Mouse (Mus musculus): Measurements from ENCODE around the gene Garem2. TPM values are rescaled to one million over a fixed set of nuclear protein-coding genes. Genes with fewer than 3 reads are reported as not detected.

Gene Garem2
- polyA plus RNA-seq, 1 experiment from 2014 or later: 0.49 TPM

GRCm38 (mm10) chr5:30111126-30111525, 6.2 kb downstream of the Garem2 start:
- peaks cover 68% of the 10 kb centered on the region for H3K27me3 ChIP-seq (ENCODE audit: insufficient read depth, low read length)
- H3K9ac ChIP-seq: no peak overlapping the region
- no peaks in the 10 kb centered on the region; the same call in none of the 2 replicates for H3K4me1 ChIP-seq (ENCODE audit: insufficient read depth)

DNA sequence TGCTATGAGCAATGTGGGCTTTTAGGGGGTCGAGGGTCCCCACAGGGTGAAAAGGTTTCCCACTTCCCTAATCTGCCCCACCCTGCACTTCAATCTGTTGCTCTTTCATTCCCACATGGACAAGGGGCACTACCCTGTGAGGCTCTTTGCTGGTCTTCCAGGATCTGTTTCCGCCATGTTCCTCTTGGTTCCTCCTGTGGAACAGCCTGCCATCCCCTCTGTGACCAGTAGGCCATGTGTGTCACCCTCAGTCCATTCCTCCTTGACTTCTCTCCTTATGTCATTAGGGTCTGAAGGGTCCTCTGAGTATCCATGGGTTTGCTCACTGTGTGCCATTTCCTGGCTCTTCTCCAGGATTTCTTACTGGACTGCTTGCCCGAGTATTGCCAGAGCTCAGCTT, 6.8 kb downstream of the Garem2 start:
- WGBS: 63% methylated on average over 3 of the region's 3 CpGs
- H3K27ac ChIP-seq (ENCODE audit: low read depth): no peak overlapping the region
- peak; percentile 25 for TF ChIP-seq CTCF (IDR thresholded peaks at IDR 0.05; ENCODE audit: low read depth)
- H3K4me2 ChIP-seq: peak overlapping the region; percentile 56
- DNase-seq (no peak), ATAC-seq (ENCODE audit: insufficient read depth) (no peak)
- H3K27me3 ChIP-seq (ENCODE audit: insufficient read depth, low read length): peaks cover 61% of the 10 kb centered on the region
- no peak overlapping the region for H3K9ac ChIP-seq
- H3K4me3 ChIP-seq (ENCODE audit: low read depth, low read length): no peak overlapping the region
- H3K4me1 ChIP-seq (ENCODE audit: insufficient read depth): no peaks in the 10 kb centered on the region; the same call in none of the 2 replicates
- no peaks in the 10 kb centered on the region for H3K9me3 ChIP-seq (ENCODE audit: low read depth, low read length)
- 0 out of 2 replicates have a peak, but pooled peaks cover 2% of the 10 kb centered on the region for H3K36me3 ChIP-seq (ENCODE audit: insufficient read depth)

More at GRCm38 (mm10) chr5:30111126-30111525, 6.2 kb downstream of the Garem2 start:
- no peaks in the 10 kb centered on the region for H3K36me3 ChIP-seq (ENCODE audit: insufficient read depth)
- WGBS: 3% methylated on average over 18 of the region's 18 CpGs
- ATAC-seq (ENCODE audit: insufficient read depth) (peak; percentile 32; the same call in 1 of the 2 replicates), DNase-seq (peak; percentile 78)
- TF ChIP-seq CTCF (IDR thresholded peaks at IDR 0.05; ENCODE audit: low read depth): peak; percentile 59
- H3K4me2 ChIP-seq: peak overlapping the region; percentile 56
- H3K9me3 ChIP-seq (ENCODE audit: low read depth, low read length): no peaks in the 10 kb centered on the region
- no peak overlapping the region for H3K27ac ChIP-seq (ENCODE audit: low read depth)
- peak overlapping the region; percentile 18 for H3K4me3 ChIP-seq (ENCODE audit: low read depth, low read length)

GRCm38 (mm10) chr5:30112533-30113068, 7.6 kb downstream of the Garem2 start:
- peaks cover 7% of the 10 kb centered on the region; the same call in 1 of the 2 replicates for H3K36me3 ChIP-seq (ENCODE audit: insufficient read depth)
- WGBS: 69% methylated on average over 3 of the region's 3 CpGs
- H3K9ac ChIP-seq: no peak overlapping the region
- H3K4me3 ChIP-seq (ENCODE audit: low read depth, low read length): no peak overlapping the region
- no peak for ATAC-seq (ENCODE audit: insufficient read depth)
- H3K4me1 ChIP-seq (ENCODE audit: insufficient read depth): no peaks in the 10 kb centered on the region; the same call in none of the 2 replicates
- H3K27me3 ChIP-seq (ENCODE audit: insufficient read depth, low read length): peaks cover 55% of the 10 kb centered on the region
- no peak overlapping the region for H3K4me2 ChIP-seq
- 0 out of 2 replicates have a peak, but pooled peaks have one; percentile 14 for TF ChIP-seq CTCF (IDR thresholded peaks at IDR 0.05; ENCODE audit: low read depth)
- DNase-seq: no peak
- H3K27ac ChIP-seq (ENCODE audit: low read depth): no peak overlapping the region
- no peaks in the 10 kb centered on the region for H3K9me3 ChIP-seq (ENCODE audit: low read depth, low read length)

DNA sequence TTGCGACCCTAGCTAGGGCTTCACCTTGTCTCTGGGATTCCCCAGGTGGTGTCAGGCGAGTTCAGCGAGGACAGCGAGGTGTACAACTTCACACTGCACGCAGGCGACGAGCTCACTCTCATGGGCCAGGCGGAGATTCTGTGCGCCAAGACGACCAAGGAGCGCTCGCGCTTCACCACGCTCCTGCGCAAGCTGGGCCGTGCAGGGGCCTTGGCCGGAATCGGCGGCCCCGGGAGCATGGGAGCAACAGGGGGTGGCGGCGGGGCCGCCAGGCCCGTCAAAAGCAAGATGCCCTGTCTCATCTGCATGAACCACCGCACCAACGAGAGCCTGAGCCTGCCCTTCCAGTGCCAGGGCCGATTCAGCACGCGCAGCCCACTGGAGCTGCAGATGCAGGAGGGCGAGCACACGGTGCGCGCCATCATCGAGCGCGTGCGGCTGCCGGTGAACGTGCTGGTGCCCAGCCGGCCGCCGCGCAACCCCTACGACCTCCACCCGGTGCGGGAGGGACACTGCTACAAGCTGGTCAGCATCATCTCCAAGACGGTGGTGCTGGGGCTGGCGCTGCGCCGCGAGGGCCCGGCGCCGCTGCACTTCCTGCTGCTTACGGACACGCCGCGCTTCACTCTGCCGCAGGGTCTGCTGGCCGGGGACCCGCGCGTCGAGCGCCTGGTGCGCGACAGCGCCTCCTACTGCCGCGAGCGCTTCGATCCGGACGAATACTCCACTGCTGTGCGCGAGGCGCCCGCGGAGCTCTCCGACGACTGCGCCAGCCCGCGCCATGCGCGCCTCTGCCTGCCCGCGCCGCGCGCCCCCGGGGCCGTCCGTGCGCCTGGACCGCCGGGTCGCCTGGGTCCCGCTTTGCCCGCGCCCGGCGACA, 9.2 kb downstream of the Garem2 start:
- no peaks in the 10 kb centered on the region; the same call in none of the 2 replicates for H3K4me1 ChIP-seq (ENCODE audit: insufficient read depth)
- peak overlapping the region; percentile 53 for H3K9ac ChIP-seq
- DNase-seq (peak; percentile 94), ATAC-seq (ENCODE audit: insufficient read depth) (peak; percentile 88)
- H3K4me3 ChIP-seq (ENCODE audit: low read depth, low read length): peak overlapping the region; percentile 53
- no peaks in the 10 kb centered on the region for H3K9me3 ChIP-seq (ENCODE audit: low read depth, low read length)
- TF ChIP-seq CTCF (IDR thresholded peaks at IDR 0.05; ENCODE audit: low read depth): peak; percentile 57
- H3K4me2 ChIP-seq: peak overlapping the region; percentile 95
- H3K27ac ChIP-seq (ENCODE audit: low read depth): no peak overlapping the region
- WGBS: under 1% methylated on average over 100 of the region's 103 CpGs
- peaks cover 55% of the 10 kb centered on the region for H3K27me3 ChIP-seq (ENCODE audit: insufficient read depth, low read length)
- H3K36me3 ChIP-seq (ENCODE audit: insufficient read depth): peaks cover 22% of the 10 kb centered on the region; the same call in 1 of the 2 replicates

DNA sequence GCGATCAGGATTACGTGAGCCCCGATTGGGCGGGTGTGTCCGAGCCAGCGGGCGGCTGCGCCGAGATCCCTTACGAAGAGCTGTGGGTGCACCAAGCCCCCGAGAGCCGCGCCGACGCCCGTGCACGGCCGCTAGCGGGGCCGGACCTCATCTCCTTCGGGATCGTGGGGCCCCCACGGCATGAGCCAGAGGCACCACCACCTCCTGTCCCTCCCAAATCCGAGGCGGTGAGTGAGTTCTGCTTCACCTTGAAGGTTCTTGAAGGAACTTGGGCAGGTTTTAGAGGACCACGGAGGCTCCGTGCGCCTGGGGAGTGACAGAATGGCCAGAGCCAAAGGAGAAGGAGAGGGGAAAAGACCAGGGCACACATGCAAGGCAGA, 9.8 kb downstream of the Garem2 start:
- H3K9me3 ChIP-seq (ENCODE audit: low read depth, low read length): no peaks in the 10 kb centered on the region
- H3K27me3 ChIP-seq (ENCODE audit: insufficient read depth, low read length): peaks cover 55% of the 10 kb centered on the region
- peak overlapping the region; percentile 53 for H3K4me3 ChIP-seq (ENCODE audit: low read depth, low read length)
- no peak overlapping the region for H3K27ac ChIP-seq (ENCODE audit: low read depth)
- DNase-seq (no peak), ATAC-seq (ENCODE audit: insufficient read depth) (no peak; the same call in 1 of the 2 replicates)
- H3K9ac ChIP-seq: peak overlapping the region; percentile 53
- under 1% methylated on average over 28 of the region's 28 CpGs for WGBS
- no peak for TF ChIP-seq CTCF (IDR thresholded peaks at IDR 0.05; ENCODE audit: low read depth)
- peak overlapping the region; percentile 95 for H3K4me2 ChIP-seq
- no peaks in the 10 kb centered on the region; the same call in none of the 2 replicates for H3K4me1 ChIP-seq (ENCODE audit: insufficient read depth)
- H3K36me3 ChIP-seq (ENCODE audit: insufficient read depth): peaks cover 27% of the 10 kb centered on the region

DNA sequence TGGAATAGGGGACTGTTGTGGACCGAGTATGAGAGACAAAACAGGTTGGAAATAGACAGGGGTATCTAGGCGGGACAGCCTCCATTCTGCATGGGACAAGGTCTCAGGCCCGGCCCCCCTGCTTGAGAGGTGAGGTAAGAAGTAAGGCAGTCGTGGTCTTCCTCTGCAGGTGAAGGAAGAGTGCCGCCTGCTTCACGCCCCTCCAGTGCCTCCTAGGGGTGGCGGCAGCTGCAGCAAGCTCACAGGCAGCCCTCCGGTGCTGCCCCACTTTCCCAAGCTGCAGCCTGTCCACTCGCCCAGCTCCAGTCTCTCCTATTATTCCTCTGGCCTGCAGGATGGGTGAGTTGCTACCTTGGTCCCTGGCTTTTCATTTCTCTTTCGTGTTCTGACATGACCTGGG, 10.8 kb downstream of the Garem2 start:
- 27% methylated on average over 10 of the region's 10 CpGs for WGBS
- H3K4me3 ChIP-seq (ENCODE audit: low read depth, low read length): no peak overlapping the region
- no peak overlapping the region for H3K27ac ChIP-seq (ENCODE audit: low read depth)
- no peak for DNase-seq
- no peak for ATAC-seq (ENCODE audit: insufficient read depth)
- H3K36me3 ChIP-seq (ENCODE audit: insufficient read depth): peaks cover 37% of the 10 kb centered on the region
- H3K9ac ChIP-seq: no peak overlapping the region
- H3K4me1 ChIP-seq (ENCODE audit: insufficient read depth): no peaks in the 10 kb centered on the region; the same call in 1 of the 2 replicates
- peaks cover 52% of the 10 kb centered on the region for H3K27me3 ChIP-seq (ENCODE audit: insufficient read depth, low read length)
- peak; percentile 43; the same call in 1 of the 2 replicates for TF ChIP-seq CTCF (IDR thresholded peaks at IDR 0.05; ENCODE audit: low read depth)
- no peak overlapping the region for H3K4me2 ChIP-seq
- no peaks in the 10 kb centered on the region for H3K9me3 ChIP-seq (ENCODE audit: low read depth, low read length)

- ATAC-seq (ENCODE audit: insufficient read depth) (no peak), DNase-seq (no peak)
- Histone ChIP-seq H3K4me1 (ENCODE audit: insufficient read depth) (no peaks in the 10 kb centered on the region), H3K9me3 (ENCODE audit: low read depth, low read length) (no peaks in the 10 kb centered on the region), H3K9ac (no peak overlapping the region), H3K27me3 (ENCODE audit: insufficient read depth, low read length) (peaks cover 30% of the 10 kb centered on the region), H3K27ac (ENCODE audit: low read depth) (no peak overlapping the region), H3K4me3 (ENCODE audit: low read depth, low read length) (no peak overlapping the region), H3K36me3 (ENCODE audit: insufficient read depth) (peaks cover 60% of the 10 kb centered on the region), H3K4me2 (no peak overlapping the region)
- 67% methylated on average over 1 of the region's 1 CpGs for WGBS
- no peak for TF ChIP-seq CTCF (IDR thresholded peaks at IDR 0.05; ENCODE audit: low read depth)
Observed at GRCm38 (mm10) chr5:30118018-30118417, 13.1 kb downstream of the Garem2 start.

All from lung, embryonic 14.5 days (tissue).